Mouse (Mus musculus): ENCODE results near the gene Osbpl6. TPM values are rescaled to one million over a fixed set of nuclear protein-coding genes. Genes with fewer than 3 reads are reported as not detected.
"Not testable (repeated sequence)": the region's sequence is repeated elsewhere in the genome, so short reads cannot be mapped to it uniquely, and the experiment has no call there.

The Osbpl6 gene
- total RNA-seq, 2 experiments from 2014 or later, result not detected

- ATAC-seq (replicated peaks; ENCODE audit: poor library complexity, severe bottlenecking), result no peak
Observed at GRCm38 (mm10) chr2:76621724-76622123, 215.4 kb downstream of the Osbpl6 start.

DNA sequence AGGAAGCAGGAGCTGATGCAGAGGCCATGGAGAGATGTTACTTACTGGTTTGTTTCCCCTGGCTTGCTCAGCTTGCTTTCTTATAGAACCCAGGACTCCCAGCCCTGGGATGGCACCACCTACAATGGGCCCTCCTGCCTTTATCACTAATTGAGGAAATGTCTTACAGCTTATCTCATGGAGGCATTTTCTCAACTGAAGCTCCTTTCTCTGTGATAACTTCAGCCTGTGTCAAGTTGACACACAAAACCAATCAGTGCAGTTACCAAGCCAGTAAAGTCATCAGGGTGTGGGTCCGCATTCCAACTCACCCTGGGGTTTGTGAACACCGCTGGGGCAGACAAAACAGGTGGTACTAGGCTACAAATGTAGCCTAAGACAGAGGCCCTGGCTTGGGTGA, 216.0 kb downstream of the Osbpl6 start:
- ATAC-seq (replicated peaks; ENCODE audit: poor library complexity, severe bottlenecking), result not testable (repeated sequence)

DNA sequence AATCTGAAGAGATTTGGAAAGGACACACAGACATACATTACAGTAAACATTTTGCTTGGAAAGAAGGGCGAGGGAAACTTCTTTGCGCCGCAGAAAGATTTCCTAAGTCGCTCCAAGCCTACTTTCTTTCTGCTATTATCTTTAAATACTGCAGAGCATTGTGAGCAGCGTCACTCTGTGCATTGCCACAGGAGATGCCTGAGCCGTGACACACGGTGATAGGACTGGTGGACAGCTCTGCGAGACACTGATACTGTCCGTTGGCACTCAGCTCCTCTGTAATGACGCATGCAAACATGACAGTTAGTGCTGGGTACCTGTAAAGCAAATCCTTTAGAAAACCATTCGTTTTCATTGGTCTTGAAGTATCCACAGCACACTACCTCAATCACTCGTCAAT, 224.0 kb downstream of the Osbpl6 start:
- no peak for ATAC-seq (replicated peaks; ENCODE audit: poor library complexity, severe bottlenecking)

DNA sequence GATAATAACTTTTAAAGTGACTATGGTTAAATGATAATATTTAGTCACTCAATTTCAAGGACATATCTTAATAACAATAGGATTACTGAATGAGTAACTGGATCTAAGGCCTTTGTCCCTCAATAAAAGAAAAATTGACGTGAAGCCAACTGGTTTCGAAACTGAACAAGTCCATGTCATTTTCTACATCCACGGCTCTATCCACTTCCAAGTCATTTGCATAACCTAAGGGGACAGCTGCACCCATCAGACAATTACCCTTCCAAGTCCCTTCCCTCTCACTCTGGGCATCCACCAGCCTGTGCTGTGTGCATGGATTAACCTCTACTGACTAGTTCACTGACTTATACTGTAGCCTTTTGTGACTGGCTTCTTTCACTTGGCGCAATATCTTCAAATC, 225.3 kb downstream of the Osbpl6 start:
- no peak for ATAC-seq (replicated peaks; ENCODE audit: poor library complexity, severe bottlenecking)

- ATAC-seq (replicated peaks; ENCODE audit: poor library complexity, severe bottlenecking), result no peak
Observed at GRCm38 (mm10) chr2:76639637-76640036, 233.3 kb downstream of the Osbpl6 start.

DNA sequence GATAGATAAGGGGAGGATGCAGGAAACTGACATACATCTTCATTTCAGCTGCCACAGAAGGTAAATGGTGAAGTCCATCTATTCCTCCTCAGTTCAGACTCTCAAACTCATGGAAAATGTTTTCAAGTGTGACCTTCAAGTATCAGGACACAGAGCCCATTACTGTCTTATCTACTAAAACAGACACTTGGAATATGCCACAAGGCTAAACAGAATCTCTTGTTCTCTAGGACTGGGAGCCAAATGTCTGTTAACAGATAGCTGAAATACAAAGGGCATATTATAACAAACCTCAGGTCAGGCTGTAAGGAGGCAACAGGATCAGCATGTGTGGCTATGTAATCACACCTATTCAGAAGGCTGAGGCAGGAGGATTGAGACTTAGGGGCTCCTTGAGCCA, 237.5 kb downstream of the Osbpl6 start:
- no peak for ATAC-seq (replicated peaks; ENCODE audit: poor library complexity, severe bottlenecking)

DNA sequence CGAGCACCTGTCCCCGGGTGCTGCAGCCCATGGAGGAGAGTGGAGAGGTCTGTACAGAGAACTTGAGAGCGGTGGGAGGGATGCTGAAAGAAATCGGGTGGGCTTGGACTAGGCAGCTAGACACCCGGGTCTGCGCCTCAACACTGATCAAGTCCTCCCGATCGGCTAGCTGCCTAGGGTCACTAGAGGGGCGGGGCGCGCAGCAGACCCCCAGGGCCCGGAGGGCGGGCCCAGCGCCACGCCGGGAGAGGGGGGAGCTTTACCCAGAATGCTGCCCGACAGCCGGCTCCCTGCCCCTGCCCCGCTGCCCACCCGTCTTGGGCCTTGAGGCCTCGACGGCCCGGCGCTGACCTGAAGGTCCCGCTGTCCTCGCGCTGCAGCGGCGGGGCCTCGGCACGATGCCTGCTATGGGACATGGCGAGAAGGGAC, 241.1 kb downstream of the Osbpl6 start:
- peak; percentile 4 for ATAC-seq (replicated peaks; ENCODE audit: poor library complexity, severe bottlenecking)

GRCm38 (mm10) chr2:76647883-76648570, 241.7 kb downstream of the Osbpl6 start, which contains the start of the genes Prkra and Pjvk:
TSS of gene Prkra (minus strand) at chr2:76648015.
TSS of gene Pjvk (plus strand) at chr2:76648476.
- ATAC-seq (replicated peaks; ENCODE audit: poor library complexity, severe bottlenecking), result peak; percentile 91

GRCm38 (mm10) chr2:76648666-76649141, 242.4 kb downstream of the Osbpl6 start:
- peak; percentile 15; the same call in 1 of the 2 replicates for ATAC-seq (replicated peaks; ENCODE audit: poor library complexity, severe bottlenecking)

Other genes starting within 250 kb of the Osbpl6 start
- not detected in 2 replicates for gene Pde11a, start 67.7 kb upstream of the Osbpl6 start, total RNA-seq (2014; fragmentation: Nextera tagmentation)
- not detected in 2 replicates for gene Pde11a, start 67.7 kb upstream of the Osbpl6 start, total RNA-seq (2017)
- gene Cyct, start 46.1 kb upstream of the Osbpl6 start, total RNA-seq (2014; fragmentation: Nextera tagmentation), result not detected in 2 replicates
- gene Cyct, start 46.1 kb upstream of the Osbpl6 start, total RNA-seq (2017), result not detected in 2 replicates
- gene Rbm45, start 36.5 kb upstream of the Osbpl6 start, total RNA-seq (2014; fragmentation: Nextera tagmentation), result 20.0 and 21.8 TPM in 2 replicates
- 45.1 and 49.8 TPM in 2 replicates for gene Rbm45, start 36.5 kb upstream of the Osbpl6 start, total RNA-seq (2017)
- gene Prkra, start 241.5 kb downstream of the Osbpl6 start, total RNA-seq (2014; fragmentation: Nextera tagmentation), result 22.3 and 23.1 TPM in 2 replicates
- 17.3 and 17.7 TPM in 2 replicates for gene Prkra, start 241.5 kb downstream of the Osbpl6 start, total RNA-seq (2017)
- not detected in 2 replicates for gene Pjvk, start 242.0 kb downstream of the Osbpl6 start, total RNA-seq (2014; fragmentation: Nextera tagmentation)
- gene Pjvk, start 242.0 kb downstream of the Osbpl6 start, total RNA-seq (2017), result not detected in 2 replicates

Data from granulocyte monocyte progenitor cell, adult 5-6 weeks (primary cell).